Mouse (Mus musculus): ENCODE measurements around the gene Wipi1. TPM values are rescaled to one million over a fixed set of nuclear protein-coding genes. Genes with fewer than 3 reads are reported as not detected.

The Wipi1 gene
- total and polyA plus RNA-seq, 3 experiments = 1.8 to 2.2 (median 2.0) TPM

GRCm38 (mm10) chr11:109569007-109569618 is 42.7 kb downstream of the Wipi1 start:
- H3K9ac ChIP-seq (ENCODE audit: insufficient read depth, low read depth) = peak overlapping the region; percentile 13; the same call in 1 of the 2 replicates
- no peaks in the 10 kb centered on the region for H3K9me3 ChIP-seq (replicated peaks; ENCODE audit: low read length)
- peak overlapping the region in 1 of 3 experiments; percentile 1 for H3K4me3 ChIP-seq (replicated peaks in 1 of 3; ENCODE audit: low read depth in 2 of 3, low read length in 2 of 3, poor library complexity in 1 of 3)
- H3K36me3 ChIP-seq (replicated peaks in 1 of 2; ENCODE audit: control insufficient read depth in 1 of 2, insufficient read depth in 1 of 2, low read length in 1 of 2) = no peaks in the 10 kb centered on the region
- peak overlapping the region; percentile 62 for H3K27ac ChIP-seq (ENCODE audit: insufficient read depth, low read depth)
- peak overlapping the region; percentile 68 for H3K4me2 ChIP-seq (ENCODE audit: insufficient read depth, low read depth, poor library complexity, severe bottlenecking)
- TF ChIP-seq CHD2 (IDR thresholded peaks at IDR 0.05; ENCODE audit: low read length) (peak; percentile 8; the same call in 1 of the 2 replicates), USF1 (IDR thresholded peaks at IDR 0.05; ENCODE audit: low read depth, low read length) (peak; percentile 72), EP300 (IDR thresholded peaks at IDR 0.05; ENCODE audit: low read length) (no peak), MXI1 (IDR thresholded peaks at IDR 0.05; ENCODE audit: low read depth, low read length) (peak; percentile 50), USF2 (conservative IDR thresholded peaks at IDR 0.05; ENCODE audit: low read depth, low read length) (peak; percentile 71), IRF4 (IDR thresholded peaks at IDR 0.05; ENCODE audit: low read depth, low read length) (peak; percentile 18; the same call in 1 of the 2 replicates), MYC (IDR thresholded peaks at IDR 0.05; ENCODE audit: low read depth, low read length) (0 out of 2 replicates have a peak, but pooled peaks have one; percentile 33), SMC3 (IDR thresholded peaks at IDR 0.05; ENCODE audit: low read depth, low read length) (no peak), POLR2A (IDR thresholded peaks at IDR 0.05; ENCODE audit: low read depth, low read length) (0 out of 2 replicates have a peak, but pooled peaks have one; percentile 39), RCOR1 (conservative IDR thresholded peaks at IDR 0.05; ENCODE audit: low read depth, low read length) (0 out of 2 replicates have a peak, but pooled peaks have one; percentile 10), MAX (IDR thresholded peaks at IDR 0.05; ENCODE audit: low read length) (peak; percentile 80), TBP (conservative IDR thresholded peaks at IDR 0.05; ENCODE audit: low read depth, low read length) (0 out of 2 replicates have a peak, but pooled peaks have one; percentile 25), MAZ (IDR thresholded peaks at IDR 0.05; ENCODE audit: low read depth, low read length) (no peak)
- dilution Hi-C loops (cut with MboI; ENCODE audit: extremely low pct_ligation_motif_present, extremely low pct_unique_long_range_greater_than_20kb, low sequenced_read_pairs) (no loop called here), in situ Hi-C loops (cut with MboI; ENCODE audit: low pct_ligation_motif_present, low pct_unique_long_range_greater_than_20kb, low sequenced_read_pairs) (no loop called here)
- DNase-seq (ENCODE audit: extremely low read depth) = no peak
- peaks cover 17 to 36% of the 10 kb centered on the region in 2 experiments; a peak in 3 of 4 replicates for H3K4me1 ChIP-seq (ENCODE audit: control insufficient read depth in 1 of 2, insufficient read depth in 2 of 2)
- no peaks in the 10 kb centered on the region for H3K27me3 ChIP-seq (replicated peaks)
- no peaks in the 10 kb centered on the region for H3K79me2 ChIP-seq (replicated peaks; ENCODE audit: control insufficient read depth, extremely low read depth, insufficient read depth, poor library complexity, severe bottlenecking)

DNA sequence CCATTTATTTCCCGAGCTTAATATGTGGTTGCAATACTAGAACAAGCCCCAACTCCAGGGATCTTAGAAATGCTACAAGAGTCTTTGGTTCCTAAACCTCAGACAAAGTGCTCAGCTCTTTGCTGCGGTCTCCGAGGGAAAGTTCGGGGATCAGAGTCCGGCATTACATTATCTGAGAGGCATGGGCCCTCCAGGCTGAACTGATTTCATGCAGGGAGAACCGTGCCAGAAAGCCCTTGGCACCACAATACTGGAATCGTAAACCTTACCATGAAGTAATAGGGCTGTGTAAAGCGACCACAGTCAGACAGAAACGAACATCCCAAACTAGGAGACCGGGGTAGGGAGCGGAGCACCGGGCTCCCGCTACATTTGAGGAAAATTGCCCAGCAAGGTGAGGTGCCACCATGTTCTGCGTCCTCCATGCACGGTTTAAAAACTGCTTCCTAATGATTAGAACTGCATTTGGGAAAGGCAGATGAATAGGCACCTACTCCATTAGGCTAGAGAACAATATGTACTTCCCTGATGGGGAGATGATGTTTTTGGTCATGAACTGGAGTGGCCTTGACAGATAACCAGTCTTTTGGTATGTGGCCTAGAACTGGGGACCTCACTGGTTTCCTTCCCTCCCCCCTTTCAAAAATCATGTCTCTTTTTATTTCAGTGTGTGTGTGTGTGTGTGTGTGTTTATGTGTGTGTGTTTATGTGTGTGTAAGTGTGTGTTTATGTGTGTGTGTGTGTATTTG is 47.1 kb downstream of the Wipi1 start:
- Histone ChIP-seq H3K27ac (ENCODE audit: insufficient read depth, low read depth) (no peak overlapping the region), H3K36me3 (replicated peaks in 1 of 2; ENCODE audit: control insufficient read depth in 1 of 2, insufficient read depth in 1 of 2, low read length in 1 of 2) (no peaks in the 10 kb centered on the region), H3K9me3 (replicated peaks; ENCODE audit: low read length) (no peaks in the 10 kb centered on the region), H3K4me1 (ENCODE audit: control insufficient read depth in 1 of 2, insufficient read depth in 2 of 2) (peaks cover 8 to 38% of the 10 kb centered on the region in 2 experiments), H3K9ac (ENCODE audit: insufficient read depth, low read depth) (no peak overlapping the region), H3K4me2 (ENCODE audit: insufficient read depth, low read depth, poor library complexity, severe bottlenecking) (no peak overlapping the region), H3K4me3 (replicated peaks in 1 of 3; ENCODE audit: low read depth in 2 of 3, low read length in 2 of 3, poor library complexity in 1 of 3) (no peak overlapping the region), H3K79me2 (replicated peaks; ENCODE audit: control insufficient read depth, extremely low read depth, insufficient read depth, poor library complexity, severe bottlenecking) (no peaks in the 10 kb centered on the region), H3K27me3 (replicated peaks) (no peaks in the 10 kb centered on the region)
- DNase-seq (ENCODE audit: extremely low read depth) = no peak
- TF ChIP-seq ELF1 (IDR thresholded peaks at IDR 0.05; ENCODE audit: low read depth, low read length) = no peak
- no peak for TF ChIP-seq RCOR1 (conservative IDR thresholded peaks at IDR 0.05; ENCODE audit: low read depth, low read length)
- TF ChIP-seq ZKSCAN1 (IDR thresholded peaks at IDR 0.05; ENCODE audit: borderline replicate concordance, low read depth, low read length) = no peak
- no peak for TF ChIP-seq ETS1 (conservative IDR thresholded peaks at IDR 0.05; ENCODE audit: low read depth, low read length)
- no peak for TF ChIP-seq MAX (IDR thresholded peaks at IDR 0.05; ENCODE audit: low read length)
- TF ChIP-seq MAZ (IDR thresholded peaks at IDR 0.05; ENCODE audit: low read depth, low read length) = no peak
- TF ChIP-seq UBTF (IDR thresholded peaks at IDR 0.05; ENCODE audit: low read depth, low read length) = no peak
- no peak for TF ChIP-seq SIN3A (IDR thresholded peaks at IDR 0.05; ENCODE audit: low read length)
- no peak for TF ChIP-seq SMC3 (IDR thresholded peaks at IDR 0.05; ENCODE audit: low read depth, low read length)
- no peak for TF ChIP-seq USF1 (IDR thresholded peaks at IDR 0.05; ENCODE audit: low read depth, low read length)
- TF ChIP-seq NELFE (IDR thresholded peaks at IDR 0.05; ENCODE audit: low read depth, low read length) = no peak
- no peak for TF ChIP-seq POLR2A (IDR thresholded peaks at IDR 0.05; ENCODE audit: low read depth, low read length)
- no peak for TF ChIP-seq TCF12 (IDR thresholded peaks at IDR 0.05; ENCODE audit: low read depth, low read length)
- TF ChIP-seq JUND (conservative IDR thresholded peaks at IDR 0.05; ENCODE audit: low read depth, low read length) = no peak
- no peak for TF ChIP-seq IRF4 (IDR thresholded peaks at IDR 0.05; ENCODE audit: low read depth, low read length)
- no peak for TF ChIP-seq MAFK (IDR thresholded peaks at IDR 0.05; ENCODE audit: insufficient replicate concordance, low read length)
- no peak for TF ChIP-seq MYC (IDR thresholded peaks at IDR 0.05; ENCODE audit: low read depth, low read length)
- in situ Hi-C loops (cut with MboI; ENCODE audit: low pct_ligation_motif_present, low pct_unique_long_range_greater_than_20kb, low sequenced_read_pairs) = no loop called here
- dilution Hi-C loops (cut with MboI; ENCODE audit: extremely low pct_ligation_motif_present, extremely low pct_unique_long_range_greater_than_20kb, low sequenced_read_pairs) = no loop called here
